Mouse (Mus musculus) olfactory bulb, adult 2 months (tissue): ENCODE measurements around the gene Slmap.

ENCODE experiments used
- CTCF ChIP-seq: fragments of 200-500 bp; IDR thresholded peaks from 2 replicates; pipeline ENCODE4 v1.5.1; 2012; ENCODE audit warnings: low read depth, mild to moderate bottlenecking, low read length, moderate library complexity; ENCODE audit not compliant: insufficient read depth
- POLR2A ChIP-seq: fragments of 200-500 bp; IDR thresholded peaks from 2 replicates; pipeline ENCODE4 v1.6.1; 2012; ENCODE audit warnings: mild to moderate bottlenecking, low read depth, low read length, moderate library complexity; ENCODE audit not compliant: insufficient read depth

- no peak for TF ChIP-seq POLR2A
- TF ChIP-seq CTCF = no peak
Observed at GRCm38 (mm10) chr14:26540577-26540976, 5.8 kb upstream of the Slmap start.
